Mouse (Mus musculus) kidney, postnatal 10 days (tissue): ENCODE measurements at regions not wholly inside any gene's neighbourhood (a gene's known extent, or its start where the extent isn't known, plus 50 kb on each side); places are given as distances from the start of the nearest gene placed in this dataset.
A peak's percentile ranks its signal among the peaks of the same experiment; 100 is the strongest.

ENCODE experiments used
- DNase-seq: peaks from one replicate; pipeline ENCODE4 v3.0.0; 2021; ENCODE audit warnings: mixed read lengths

DNA sequence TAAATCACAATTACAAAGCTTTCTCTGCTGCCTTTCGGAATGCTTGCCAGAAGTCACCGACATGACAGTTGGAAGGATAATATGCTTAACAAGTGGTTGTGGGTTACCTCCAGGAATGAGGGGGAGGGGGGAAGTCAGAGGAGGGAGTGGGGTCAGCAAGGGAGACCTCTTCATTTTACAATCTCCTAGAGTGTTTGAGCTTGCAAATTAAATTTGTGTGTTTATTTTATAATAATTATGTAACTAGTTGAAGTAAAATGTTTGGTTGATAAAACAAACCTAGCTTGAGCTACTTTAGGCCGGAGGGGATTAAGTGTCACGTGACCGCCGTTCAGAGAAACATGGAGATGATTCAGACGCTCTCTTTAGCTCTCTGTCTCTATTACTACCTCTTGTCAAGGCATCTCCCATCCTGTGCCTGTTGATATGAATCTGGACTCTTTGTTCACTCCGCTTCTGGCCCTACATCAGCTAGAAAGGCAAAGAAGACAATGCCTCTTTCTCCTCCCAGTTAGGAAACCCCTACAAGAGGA lies 227.3 kb upstream of the Irx5 start:
- DNase-seq, result no peak

DNA sequence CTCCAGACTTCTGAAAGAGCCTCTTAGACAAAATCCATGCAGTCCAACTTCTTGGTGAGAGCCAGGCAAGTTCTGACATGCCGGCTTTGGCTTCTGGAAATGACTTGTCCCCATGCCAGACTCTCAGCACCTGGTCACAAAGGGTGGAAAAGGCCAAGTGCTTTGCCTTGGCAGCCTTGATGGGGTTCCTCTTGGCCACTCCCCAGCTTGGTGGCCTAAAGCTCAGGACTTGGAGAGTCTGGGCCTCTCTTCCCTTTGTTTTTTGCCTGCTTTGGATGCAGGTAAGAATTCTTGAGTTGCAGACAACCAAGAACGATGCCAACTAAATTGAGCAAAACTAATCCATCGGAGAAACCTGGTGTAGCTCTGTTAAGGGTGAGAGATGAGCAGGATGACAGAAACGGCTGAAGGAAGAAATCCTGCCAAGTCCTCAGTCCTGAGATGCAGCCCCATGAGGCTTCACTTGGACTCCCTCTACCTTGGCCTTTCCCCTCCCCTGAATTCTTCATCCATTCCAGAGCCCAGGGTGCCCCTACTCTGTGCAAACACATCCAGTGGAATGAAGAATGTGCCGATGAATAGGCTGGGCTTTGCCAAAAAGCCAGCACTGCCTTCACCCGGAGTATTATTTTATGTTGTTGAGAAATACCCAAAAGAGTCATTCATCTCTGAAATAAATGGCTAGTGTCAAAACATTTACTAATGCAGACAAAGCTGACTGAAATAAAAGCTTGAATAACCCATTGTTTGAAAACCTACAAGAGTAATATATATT lies 228.0 kb upstream of the Irx5 start:
- DNase-seq, result peak; percentile 31

DNA sequence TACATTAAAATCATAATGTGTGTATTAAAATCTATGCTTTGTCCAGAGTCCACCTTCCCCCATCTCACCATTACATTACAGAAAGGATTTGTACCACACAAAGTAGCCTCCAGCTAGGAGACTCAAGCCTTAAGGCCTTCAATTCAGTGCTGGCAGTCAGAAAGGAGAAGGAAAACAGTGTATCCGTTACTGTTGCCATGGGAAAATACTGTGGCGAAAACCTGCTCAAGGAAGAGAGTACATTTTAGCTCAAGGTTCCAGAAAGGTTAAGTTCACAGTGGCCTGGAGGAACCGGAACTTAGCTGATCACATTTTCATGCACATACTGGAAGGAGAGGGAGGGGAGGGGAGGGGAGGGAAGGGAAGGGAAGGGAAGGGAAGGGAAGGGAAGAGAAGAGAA lies 231.8 kb upstream of the Irx5 start:
- no peak for DNase-seq

DNA sequence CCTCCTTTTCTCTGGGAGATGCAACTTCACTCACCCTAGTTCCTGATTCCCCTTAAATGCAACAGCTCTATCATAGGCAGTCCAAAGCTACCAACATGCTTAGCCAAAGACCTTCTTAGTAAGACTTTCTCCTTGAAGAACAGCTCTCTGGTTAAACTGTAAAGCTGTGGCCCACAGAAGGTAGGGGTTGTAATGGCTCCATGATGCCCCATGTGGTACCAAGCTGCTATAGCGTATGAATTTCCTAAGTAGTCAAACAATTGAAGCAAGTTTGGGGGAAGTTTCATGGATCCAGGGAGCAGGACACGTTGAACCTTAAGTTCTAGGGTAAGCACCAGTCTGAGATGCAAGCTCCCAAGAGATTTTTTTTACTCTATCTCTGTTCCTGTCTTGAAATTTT lies 236.1 kb upstream of the Irx5 start:
- peak; percentile 28 for DNase-seq

DNA sequence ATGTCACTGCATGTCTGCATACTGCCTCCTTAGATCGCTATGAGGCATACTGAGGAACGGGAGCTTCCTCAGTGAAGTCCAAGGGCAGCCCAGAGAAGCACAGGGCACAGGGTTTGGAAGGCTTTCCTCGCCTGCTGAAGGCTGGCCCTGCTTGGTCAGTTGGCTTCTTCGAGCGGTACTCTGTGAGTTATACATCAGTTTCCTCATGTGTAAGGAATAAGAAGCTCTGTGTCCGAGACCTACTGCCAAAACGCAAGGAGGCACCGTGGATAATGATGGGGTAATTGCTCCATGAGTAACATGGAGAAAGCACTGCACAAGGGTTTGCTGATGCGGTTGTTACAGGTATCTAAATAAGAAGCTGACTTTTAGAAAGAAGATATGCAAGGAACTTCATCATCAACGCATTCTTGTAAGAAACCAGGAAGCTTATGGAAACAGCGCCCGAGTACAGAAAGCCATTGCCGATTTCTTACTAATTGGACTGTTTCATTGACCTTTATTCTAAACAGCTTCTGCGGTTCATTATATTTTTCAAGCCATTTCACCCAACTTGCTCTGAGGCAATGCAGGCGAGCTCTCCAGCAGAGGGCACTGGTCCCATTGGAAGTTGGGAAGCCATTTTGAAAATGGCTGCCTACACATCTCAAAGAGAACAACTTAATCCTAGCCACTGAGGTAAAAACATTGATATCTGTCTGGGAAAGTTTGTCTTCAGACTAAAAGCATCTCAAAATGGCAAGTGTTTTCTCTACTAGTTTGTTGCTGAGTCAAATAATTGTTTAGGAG lies 241.8 kb upstream of the Irx5 start:
- no peak for DNase-seq

DNA sequence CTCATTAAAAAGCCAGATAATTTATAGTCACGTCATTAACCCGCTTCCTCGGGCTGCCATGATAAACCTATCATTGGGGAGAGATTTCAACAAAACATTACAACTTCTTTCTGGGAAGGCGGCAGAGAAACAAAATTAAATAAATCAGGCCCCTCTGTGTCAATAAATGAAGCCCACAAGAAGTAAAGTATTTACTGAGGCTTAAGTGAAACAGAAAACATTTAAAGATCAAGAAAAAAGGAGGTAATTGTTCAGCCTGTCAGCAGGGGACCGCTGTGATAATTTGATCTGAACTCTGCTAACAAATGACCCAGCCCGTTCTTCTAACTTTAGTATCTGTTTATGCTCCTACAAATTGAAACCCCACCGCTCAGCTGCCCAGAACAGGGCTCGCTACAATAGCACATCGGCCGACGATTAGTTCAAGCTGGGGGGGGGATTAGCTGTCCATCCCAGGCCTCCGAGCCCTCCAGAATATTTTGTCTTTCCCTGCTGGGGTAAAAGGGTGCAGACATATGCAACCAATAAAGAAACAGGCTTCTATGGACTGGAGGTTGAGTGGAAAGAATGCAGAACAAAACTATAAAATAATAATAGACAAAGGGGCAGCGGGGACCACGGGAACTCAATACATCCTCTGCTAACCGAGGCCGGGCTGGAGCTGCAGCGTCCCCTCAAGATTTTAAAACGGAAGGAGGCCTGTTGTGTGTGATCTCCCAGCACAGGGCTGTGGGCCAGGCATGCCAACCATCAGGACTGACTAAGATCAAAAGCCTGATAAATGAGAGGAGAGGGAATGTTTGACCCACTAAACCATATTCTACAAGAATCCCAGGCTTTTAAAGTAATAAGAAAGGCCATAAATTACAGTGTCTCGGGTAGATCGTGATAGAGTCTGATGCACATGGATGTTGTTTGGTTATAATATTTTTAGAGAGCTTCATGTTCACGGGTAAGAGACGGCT lies 242.8 kb upstream of the Irx5 start:
- DNase-seq, result no peak

DNA sequence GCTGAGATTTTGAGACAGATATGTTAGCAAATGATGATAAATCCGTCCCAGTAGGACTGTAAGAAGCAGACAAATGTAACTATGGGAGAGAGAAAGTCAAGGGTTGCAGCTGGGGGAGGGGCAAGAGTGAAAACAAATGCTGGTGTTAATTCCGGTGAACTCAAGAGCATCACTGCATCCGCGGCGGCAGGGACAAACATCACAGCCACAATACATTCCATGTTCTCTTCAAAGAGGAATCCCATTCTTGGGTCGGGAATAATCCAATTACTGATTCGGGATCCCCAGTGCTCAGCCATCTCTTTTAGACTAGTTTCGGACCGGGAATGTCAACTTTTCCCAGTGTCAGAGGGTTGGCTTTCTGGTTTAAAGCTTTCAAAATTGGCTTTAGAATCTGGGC lies 243.5 kb upstream of the Irx5 start:
- peak; percentile 24 for DNase-seq

DNA sequence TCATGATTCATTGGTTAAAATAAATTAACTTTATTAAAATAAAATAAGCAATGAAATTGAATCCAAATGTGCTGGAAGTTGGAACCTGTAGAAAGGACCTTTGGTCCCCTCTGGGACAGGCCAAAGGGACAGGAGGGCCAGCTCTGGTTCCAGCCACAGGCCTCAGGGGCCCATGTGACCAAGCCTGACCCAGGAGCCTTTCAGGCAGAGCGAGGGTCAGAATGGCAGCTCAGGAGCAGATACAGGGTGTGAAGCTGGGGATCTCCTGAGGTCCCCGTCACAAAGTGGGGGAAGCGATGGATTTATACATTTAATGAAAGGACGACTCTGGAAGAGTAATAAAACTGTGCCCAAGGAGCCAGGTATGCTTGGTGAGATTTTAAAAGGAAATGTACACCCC lies 244.0 kb upstream of the Irx5 start:
- DNase-seq, result no peak

DNA sequence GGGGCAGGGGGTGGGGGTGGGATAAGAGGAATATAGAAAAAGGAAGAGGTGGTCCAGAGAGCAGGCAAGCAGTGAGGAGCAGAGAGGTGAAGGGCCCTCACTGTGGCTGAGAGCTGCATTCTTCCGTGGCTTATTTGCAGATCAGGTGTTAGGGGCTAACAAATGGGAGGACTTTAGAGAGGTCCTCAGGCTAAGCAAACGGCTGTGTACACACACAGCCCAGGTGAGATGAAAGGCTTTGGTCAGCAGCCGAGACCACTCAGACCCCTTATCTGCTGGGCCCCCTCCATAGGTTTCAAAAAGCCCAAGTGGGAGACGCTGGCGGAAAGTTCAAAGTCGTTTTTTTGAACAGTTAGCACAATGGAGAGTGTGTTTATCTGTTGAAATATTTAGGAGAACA lies 252.9 kb upstream of the Irx5 start:
- DNase-seq, result no peak

DNA sequence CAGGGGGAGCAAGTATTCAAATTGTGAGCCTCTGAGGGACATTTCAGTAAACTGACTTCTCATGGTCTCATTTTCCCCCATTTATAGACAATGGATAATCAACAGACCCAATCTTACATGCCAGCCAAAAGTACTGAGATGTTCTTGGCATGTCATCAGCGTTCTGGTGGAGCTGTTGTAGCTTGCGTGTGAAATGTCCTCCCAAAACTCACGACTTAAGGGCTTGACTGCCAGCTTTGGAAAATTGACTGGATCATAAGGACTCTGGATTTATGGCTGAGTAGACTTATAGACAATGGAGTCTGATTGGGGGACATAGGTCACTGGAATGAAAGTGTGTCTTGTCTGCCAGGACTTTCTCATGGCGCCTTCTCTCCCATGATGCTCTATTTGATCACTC lies 254.9 kb upstream of the Irx5 start:
- DNase-seq, result no peak

DNA sequence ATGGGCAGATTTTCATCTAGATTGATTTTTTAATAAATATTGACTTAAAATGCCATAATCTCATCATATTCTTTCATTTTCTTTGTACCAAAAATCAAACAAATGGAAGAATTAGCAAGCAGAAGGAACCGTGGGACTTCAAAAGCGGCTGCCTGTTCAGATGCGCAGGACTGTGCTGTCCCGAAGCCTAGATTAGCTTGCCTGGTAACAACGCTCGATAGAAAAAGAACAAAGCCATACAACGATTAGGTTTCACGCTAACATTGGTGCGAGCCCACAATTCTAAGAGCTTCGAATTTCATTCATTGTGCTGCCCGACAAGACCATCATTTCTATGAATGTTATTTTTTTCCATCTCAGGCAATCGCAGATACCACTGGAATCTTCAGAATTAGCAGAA lies 262.1 kb upstream of the Irx5 start:
- DNase-seq, result no peak

DNA sequence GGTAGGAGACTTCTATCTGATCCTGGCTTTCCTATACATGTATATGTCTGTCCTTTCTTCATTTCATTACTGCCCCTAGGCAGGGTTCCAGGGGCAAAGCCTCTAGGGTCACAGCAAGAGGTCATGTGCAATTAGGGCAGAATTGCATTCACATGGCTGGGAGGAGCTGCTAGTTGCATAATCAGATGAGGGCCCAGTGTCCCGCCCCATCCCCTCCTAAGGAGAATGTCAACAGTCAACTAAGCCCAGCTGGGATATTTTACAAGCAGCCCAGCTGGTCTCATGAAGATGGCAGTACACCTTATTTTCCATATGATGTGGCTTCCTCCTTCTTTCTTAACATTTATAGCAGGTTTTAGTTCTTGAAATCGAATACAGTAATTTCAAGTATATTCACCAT lies 273.3 kb upstream of the Irx5 start:
- no peak for DNase-seq

DNA sequence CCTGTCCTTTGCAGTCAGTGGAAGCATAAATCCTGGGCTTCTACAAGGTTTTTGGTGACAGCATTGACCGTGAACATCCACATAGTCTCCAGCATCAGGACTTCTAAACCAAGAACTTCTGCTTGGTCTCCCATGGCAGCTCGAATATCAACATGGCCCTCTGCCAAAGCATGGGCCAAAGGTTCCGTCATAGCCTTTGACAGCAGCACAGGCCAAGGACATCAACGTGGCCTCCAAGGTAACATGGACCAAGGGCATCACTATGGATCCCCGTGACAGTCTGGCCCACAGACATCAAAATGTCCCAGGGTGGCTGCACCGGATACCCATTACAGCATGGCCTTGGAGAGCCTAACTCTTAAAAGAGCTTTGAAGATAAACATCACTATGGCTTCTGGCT lies 275.5 kb upstream of the Irx5 start:
- no peak for DNase-seq

DNA sequence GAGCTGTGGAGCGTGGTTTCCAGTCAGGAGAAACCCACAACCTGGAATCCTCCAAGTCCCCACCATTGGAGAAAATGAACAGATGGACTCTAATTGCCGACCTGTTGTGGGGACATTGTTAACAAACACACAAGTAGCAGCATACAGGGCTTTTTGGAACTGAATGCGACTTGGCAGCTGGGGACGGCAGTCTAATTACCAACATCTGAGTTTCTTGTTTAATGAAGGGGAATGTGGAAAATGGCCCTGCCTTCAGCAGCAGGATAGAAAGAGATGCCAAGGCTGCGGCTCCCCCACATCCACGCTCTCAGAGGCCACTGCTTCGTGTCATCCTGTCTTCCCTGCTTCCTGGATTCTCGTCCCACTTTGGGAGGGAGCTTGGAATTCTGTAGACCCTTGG lies 276.6 kb upstream of the Irx5 start:
- DNase-seq, result no peak

DNA sequence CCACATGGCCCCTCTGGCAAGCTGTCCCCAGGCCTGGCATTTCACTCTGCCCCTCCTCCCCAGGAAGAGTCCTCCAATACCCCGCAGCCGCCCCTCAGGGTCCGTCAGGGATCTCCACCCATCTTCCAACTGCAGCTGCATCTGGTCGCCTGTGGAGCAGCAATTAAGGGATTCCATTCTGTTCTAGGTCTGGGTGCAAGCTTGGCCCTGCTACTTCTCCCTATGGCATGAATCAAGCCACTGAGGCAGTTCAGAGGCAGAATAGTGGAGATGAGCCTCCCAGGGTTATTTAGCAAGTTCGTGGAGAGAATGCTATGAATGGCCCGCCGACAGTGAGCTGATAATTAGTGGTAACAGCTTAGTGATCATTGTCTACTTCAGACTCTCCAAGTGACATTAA lies 275.7 kb upstream of the Irx3 start:
- DNase-seq, result no peak

DNA sequence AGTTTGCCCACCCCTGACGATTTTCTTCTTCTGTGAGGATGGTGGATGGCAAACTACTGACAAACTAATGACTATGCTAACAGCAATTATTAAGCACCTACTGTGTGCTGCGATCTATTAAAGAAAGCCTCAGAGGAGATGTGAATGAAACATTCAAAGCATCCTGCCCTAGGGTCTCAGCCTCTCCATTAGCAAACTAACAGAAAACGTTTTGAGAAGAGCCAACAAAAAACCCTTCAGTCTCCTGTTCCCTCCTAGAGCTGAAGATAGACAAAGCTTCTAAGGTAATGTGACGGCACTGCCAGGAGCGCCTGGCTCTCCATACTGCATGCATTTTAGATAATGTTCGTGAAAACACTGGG lies 270.4 kb upstream of the Irx3 start:
- no peak for DNase-seq

DNA sequence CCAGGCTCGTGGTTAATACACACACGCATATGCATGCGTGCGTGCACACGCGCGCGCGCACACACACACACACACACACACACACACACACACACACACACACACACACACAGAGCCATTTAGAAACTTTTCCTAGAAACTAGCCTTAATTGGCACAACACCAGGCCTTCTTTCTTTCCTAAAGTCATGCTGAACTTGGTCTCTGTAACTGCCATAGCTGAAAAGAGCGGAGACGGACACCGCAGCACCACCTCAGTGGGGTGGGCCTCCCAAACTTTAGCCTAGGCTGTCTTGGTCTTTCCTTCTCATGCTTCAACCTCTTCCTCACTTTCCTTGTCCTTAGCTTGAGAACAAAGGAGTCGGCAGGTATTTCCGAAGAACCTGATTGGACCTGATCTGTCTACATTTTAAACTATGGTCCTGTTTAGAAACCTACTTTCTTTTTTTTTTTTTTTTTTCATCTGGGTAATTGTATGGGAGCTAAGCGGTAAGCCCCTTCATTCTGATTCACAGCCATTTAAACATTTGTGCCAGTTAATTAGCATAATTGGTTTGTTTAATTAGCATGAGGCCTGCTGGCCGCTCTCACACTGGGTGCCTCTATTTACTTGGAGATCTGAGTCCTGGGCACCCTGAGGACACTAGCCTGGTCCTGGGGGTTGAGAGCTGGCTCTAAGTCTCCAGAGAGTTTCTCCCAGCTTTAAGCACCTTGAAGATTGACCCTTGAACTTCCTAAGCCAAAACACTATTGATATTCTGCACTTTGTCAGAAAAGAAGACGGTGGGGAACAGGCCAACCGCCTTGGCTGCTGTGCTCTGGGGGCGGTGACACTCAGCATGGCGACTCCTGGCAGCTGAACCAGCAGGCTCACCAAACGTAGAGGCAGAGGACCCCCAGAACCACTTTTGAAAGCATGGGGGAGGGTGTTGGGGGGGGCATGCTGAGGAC lies 269.7 kb upstream of the Irx3 start:
- no peak for DNase-seq

DNA sequence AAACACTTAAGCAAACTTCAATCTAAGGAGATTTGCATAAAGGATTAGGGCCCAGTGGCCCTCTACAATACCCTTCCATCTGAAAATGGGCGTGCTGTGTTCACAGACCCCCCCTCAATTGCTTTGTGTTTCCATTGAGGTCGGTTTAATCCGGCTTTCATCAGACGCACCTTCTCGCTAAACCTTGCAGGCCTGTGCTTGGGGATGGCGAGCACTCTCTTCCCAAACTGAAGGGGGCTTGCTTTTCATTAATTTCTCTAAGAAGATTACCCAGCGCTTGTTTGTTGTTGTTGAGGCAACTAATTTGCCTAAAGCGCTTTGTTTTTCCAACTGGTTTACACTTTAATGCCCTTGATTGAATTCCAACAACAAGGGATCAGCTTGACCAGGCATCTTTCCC lies 268.8 kb upstream of the Irx3 start:
- no peak for DNase-seq

DNA sequence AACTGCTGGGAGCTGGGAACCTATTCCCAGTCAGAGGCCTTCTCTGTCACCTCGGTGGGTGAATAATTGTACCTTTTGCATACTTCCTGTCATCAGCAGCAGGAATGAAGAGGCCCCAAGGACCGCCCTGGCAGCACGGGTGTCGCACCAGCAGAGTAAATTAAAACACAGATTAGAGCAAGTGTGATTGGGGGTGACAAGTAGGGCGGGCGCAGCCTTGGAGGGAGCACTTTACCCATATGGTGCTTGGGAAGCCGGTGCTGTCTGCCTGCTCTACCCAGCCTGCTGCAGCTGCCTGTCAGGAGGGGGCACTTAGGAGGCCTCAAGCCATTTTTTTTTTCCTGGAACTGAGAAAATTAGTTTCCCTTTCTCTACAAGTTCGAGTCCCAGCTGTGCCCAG lies 264.6 kb upstream of the Irx3 start:
- no peak for DNase-seq

DNA sequence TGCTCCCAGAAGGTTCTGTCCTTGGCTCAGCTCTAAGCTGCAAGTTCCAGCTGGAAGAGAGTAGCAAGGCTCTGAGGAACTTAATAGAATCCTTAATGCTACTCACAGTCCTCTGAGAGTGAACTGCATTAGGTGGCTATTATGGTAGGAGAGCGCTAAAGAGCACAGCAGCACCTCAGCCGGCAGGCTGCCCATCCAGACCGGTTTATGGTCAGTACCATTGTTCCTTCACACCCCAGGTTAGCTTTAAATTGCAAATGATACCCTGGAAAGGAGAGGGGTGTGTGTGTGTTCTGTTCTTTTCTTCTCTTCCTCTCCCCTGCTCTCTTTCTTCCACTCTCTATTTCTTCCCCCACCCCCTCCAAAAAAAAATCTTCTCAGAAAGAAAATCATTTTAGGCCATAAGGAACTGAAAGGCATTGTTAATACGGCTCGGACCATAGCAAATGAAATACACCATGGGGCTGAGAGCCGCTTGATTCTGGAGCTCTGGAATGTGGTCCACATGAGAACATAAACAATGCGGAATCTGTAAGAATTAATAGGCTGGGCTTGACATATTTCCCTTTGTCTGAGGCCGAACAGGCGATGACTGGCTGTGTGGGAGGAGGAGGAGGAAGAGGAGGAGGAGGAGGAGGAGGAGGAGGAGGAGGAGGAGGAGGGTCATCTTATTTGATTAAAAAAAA lies 263.8 kb upstream of the Irx3 start:
- DNase-seq, result no peak

DNA sequence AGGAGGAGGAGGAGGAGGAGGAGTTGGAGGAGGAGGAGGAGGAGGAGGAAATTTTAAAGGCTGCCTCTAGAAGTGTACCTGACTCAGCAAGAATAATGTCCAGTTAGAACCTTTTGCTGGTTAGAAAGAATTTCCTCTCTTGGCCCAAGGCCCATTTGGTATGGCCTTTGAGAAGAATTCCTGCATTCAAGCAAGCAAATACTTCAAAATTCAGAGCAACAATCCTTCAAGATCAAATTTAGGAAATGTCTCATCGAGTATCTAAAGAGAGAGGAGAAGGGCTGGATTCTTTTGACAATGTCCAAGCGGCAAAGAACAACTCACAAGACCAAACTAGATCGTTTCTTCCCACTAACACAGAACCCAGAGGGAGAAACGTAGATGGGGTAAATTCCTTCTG lies 263.1 kb upstream of the Irx3 start:
- peak; percentile 12 for DNase-seq
